Comparison of ENCODE assay signal across 13 mouse cellular contexts in the genomic region with DNA sequence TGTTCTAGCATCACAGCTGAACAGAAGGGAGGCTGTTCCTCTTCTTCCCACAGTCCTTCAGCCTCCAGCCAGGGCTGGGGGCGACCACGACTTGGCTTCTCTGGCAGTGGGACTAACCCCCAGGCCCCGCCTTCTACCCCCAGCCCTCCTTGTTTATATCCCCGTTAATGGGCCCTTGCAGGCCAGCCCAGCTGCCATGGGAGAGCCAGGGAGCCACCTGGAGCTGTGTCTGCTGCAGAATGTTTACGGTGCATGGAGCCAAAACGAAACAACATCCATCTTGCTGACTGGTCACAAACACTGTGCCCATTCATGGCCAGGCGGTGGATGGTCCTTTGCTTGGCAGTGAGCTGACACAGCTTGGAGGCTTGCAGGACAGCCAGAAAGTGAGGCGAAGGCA.
DNase-seq lines count a peak whose midpoint lies in the region; ATAC-seq and TF ChIP-seq lines count a peak whose summit lies in the region.
"Had no signal": no experiment of that assay in that cellular context is flagged by ENCODE, and none has a peak within 500 bp of the region (broad histone marks: within the 10 kb centered on the region; RNA-seq: fewer than 3 reads in every experiment).

No protein-coding gene starts in this region.

- no peaks in the 10 kb centered on the region for H3K36me3 ChIP-seq in forebrain, postnatal 0 days (ENCODE audit: insufficient read depth)
- no peaks in the 10 kb centered on the region for H3K36me3 ChIP-seq in neural tube, embryonic 14.5 days (ENCODE audit: control insufficient read depth, insufficient read depth, low read length)
- H3K36me3 ChIP-seq: embryonic facial prominence, embryonic 13.5 days; liver, embryonic 13.5 days had no signal

- H3K4me2 ChIP-seq in forebrain, postnatal 0 days (ENCODE audit: low read depth): no peak overlapping the region
- no peak overlapping the region for H3K4me2 ChIP-seq in neural tube, embryonic 14.5 days (ENCODE audit: low read depth, low read length)
- H3K4me2 ChIP-seq: embryonic facial prominence, embryonic 13.5 days; liver, embryonic 13.5 days had no signal

- DNase-seq in gastrocnemius, adult 2 months: peak; percentile 59
- DNase-seq in gastrocnemius, postnatal 10 days: no peak
- DNase-seq in right cerebral cortex, adult 18-20 months: peak; percentile 8
- DNase-seq in right cerebral cortex, postnatal 4 days: no peak
- DNase-seq in forebrain, postnatal 0 days: peak; percentile 33
- DNase-seq in thymus, postnatal 25 days: no peak
- DNase-seq: cerebellum, adult 18-20 months; liver, embryonic 13.5 days had no signal

- H3K4me3 ChIP-seq in gastrocnemius, adult 2 months: no peak overlapping the region
- H3K4me3 ChIP-seq in forebrain, postnatal 0 days (ENCODE audit: low read depth, low read length): no peak overlapping the region
- no peak overlapping the region for H3K4me3 ChIP-seq in neural tube, embryonic 14.5 days (ENCODE audit: low read depth, low read length)
- H3K4me3 ChIP-seq: embryonic facial prominence, embryonic 13.5 days; liver, embryonic 13.5 days; megakaryocyte, embryonic 14.5 days had no signal

- 42% methylated on average over 8 of the region's 8 CpGs for WGBS in forebrain, postnatal 0 days
- 29% methylated on average over 8 of the region's 8 CpGs for whole genome bisulfite sequencing in neural tube, embryonic 14.5 days

- no peaks in the 10 kb centered on the region for H3K9me3 ChIP-seq in forebrain, postnatal 0 days (ENCODE audit: low read length)
- no peaks in the 10 kb centered on the region for H3K9me3 ChIP-seq in neural tube, embryonic 14.5 days (ENCODE audit: control insufficient read depth, low read length)
- H3K9me3 ChIP-seq: embryonic facial prominence, embryonic 13.5 days; liver, embryonic 13.5 days; megakaryocyte, embryonic 14.5 days had no signal

- intact Hi-C loops in gastrocnemius, adult 2 months (cut with DNase I): no loop called here

- no peak overlapping the region for H3K9ac ChIP-seq in forebrain, postnatal 0 days
- H3K9ac ChIP-seq in neural tube, embryonic 14.5 days (replicated peaks; ENCODE audit: low read depth, low read length): no peak overlapping the region
- H3K9ac ChIP-seq: embryonic facial prominence, embryonic 13.5 days; liver, embryonic 13.5 days had no signal

- H3K27me3 ChIP-seq in forebrain, postnatal 0 days (ENCODE audit: insufficient read depth, low read length): no peaks in the 10 kb centered on the region
- H3K27me3 ChIP-seq in neural tube, embryonic 14.5 days (ENCODE audit: control insufficient read depth, insufficient read depth, low read length): no peaks in the 10 kb centered on the region
- H3K27me3 ChIP-seq: CH12.LX; embryonic facial prominence, embryonic 13.5 days; liver, embryonic 13.5 days had no signal

- peak; percentile 64 for ATAC-seq in forebrain, postnatal 0 days
- ATAC-seq in neural tube, embryonic 14.5 days (ENCODE audit: low read depth): peak; percentile 80
- no peak for ATAC-seq in granulocyte monocyte progenitor cell, adult 5-6 weeks (replicated peaks; ENCODE audit: poor library complexity, severe bottlenecking)

- TF ChIP-seq CTCF in gastrocnemius, adult 2 months (IDR thresholded peaks at IDR 0.05): no peak
- TF ChIP-seq CTCF in forebrain, postnatal 0 days (IDR thresholded peaks at IDR 0.05; ENCODE audit: low read depth): no peak

- H3K4me1 ChIP-seq in forebrain, postnatal 0 days (ENCODE audit: insufficient read depth): no peaks in the 10 kb centered on the region
- H3K4me1 ChIP-seq in neural tube, embryonic 14.5 days (ENCODE audit: control insufficient read depth, insufficient read depth, low read length): peaks cover 9% of the 10 kb centered on the region; the same call in 1 of the 2 replicates
- H3K4me1 ChIP-seq: liver, embryonic 13.5 days; megakaryocyte, embryonic 14.5 days had no signal

- H3K27ac ChIP-seq in gastrocnemius, adult 2 months: peak overlapping the region; percentile 54; the same call in 1 of the 2 replicates
- no peak overlapping the region for H3K27ac ChIP-seq in forebrain, postnatal 0 days (ENCODE audit: low read depth, low read length)
- no peak overlapping the region for H3K27ac ChIP-seq in neural tube, embryonic 14.5 days (ENCODE audit: low read depth, low read length)
- H3K27ac ChIP-seq: embryonic facial prominence, embryonic 13.5 days; liver, embryonic 13.5 days had no signal

Comparison
In these comparisons a context has a peak if more than half of its experiments do, and no peak if none do; other contexts are left out.
1. DNase-seq: peak in gastrocnemius, adult 2 months (single experiment), right cerebral cortex, adult 18-20 months (single experiment) and forebrain, postnatal 0 days (single experiment); none in gastrocnemius, postnatal 10 days (single experiment), right cerebral cortex, postnatal 4 days (single experiment) and thymus, postnatal 25 days (single experiment).